Mouse (Mus musculus) cerebellum, postnatal 4 days (tissue): ENCODE results near the gene Itga4.

Experiments
- DNase-seq, 2 experiments: peaks; one replicate each; pipeline ENCODE4 v3.0.0; 2022; ENCODE audit warnings: low spot score in 2 of 2, mixed read lengths in 1 of 2

The Itga4 gene

DNA sequence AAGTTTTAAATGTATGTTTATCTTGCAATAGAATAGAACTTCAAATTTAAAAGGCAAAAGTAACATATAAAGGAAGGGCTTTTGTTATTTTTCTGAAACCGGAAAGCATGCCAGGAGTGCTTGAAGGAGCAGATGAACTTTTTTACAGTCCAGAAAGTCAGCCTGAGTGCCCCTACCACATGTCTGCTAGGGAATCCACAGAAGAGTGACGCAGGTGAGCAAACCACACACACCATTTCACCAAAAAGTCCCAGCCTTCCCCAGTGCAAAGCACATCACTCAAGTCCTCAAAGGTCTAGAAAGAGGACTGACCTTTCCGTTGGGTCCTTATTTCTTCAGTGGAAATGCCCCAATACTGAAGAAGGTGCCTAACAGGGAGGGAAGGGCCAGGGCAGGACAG is 11.3 kb downstream of the Itga4 start:
- no peak for DNase-seq

DNA sequence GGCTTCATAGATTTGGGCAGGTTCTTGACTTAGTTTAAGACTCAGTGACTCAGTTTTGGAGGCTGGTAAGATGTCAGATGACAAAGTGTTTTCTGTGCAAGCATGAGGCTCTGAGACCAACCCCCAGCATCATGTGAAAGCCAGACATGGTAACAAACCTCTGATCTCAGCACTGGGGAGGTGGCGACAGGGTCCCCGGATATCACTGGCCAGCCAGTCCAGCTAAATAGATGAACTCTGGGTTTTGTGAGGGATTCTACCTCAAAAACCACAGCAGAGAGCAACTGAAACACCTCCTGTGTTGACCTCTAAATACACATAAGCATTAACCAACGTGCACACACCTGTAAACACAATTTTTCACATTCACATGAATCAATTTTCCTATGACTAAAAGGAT is 12.0 kb downstream of the Itga4 start:
- DNase-seq, result no peak

DNA sequence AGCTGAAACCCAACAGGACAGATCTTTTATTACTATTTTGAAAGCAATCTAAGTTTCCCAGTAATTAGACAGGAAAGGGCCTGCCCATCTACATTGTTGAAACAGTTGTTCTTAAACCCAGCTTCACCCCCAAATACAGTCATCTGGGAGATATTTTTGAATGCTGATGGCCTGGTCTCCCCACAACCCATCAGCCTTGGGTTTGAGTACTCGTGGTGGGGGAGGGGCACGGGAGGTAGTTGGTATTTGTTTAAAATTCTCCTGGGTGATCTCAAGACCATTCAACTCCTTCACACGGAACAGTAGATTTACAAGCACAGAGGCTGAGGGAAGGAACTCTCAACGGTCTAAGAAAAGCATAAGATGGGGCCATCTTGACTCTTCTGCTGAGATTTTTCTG is 13.6 kb downstream of the Itga4 start:
- no peak for DNase-seq

DNA sequence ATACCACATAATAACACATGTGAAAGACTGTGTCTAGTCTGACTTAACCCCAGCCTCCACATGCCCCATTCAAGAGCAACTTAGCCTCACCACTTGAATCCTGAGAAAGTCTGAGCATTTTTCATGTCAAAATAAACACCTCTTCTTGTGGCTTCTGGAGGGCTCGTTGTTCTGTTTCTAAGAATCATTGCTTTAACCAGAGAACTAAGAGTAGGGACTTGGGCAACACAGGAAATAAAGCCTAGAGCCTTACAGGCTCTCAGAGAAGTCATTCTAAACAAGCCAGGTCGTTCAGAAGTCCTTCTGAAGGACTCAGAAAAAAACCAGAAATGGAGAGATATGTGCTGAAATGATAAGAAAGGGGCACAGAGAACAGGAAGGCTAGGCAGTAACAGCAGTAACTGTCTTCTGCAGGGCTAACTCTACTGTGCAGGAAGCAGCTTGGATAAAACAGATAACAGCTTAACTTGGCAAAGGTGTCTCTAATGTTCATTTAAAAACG is 14.9 kb downstream of the Itga4 start:
- DNase-seq, result no peak

DNA sequence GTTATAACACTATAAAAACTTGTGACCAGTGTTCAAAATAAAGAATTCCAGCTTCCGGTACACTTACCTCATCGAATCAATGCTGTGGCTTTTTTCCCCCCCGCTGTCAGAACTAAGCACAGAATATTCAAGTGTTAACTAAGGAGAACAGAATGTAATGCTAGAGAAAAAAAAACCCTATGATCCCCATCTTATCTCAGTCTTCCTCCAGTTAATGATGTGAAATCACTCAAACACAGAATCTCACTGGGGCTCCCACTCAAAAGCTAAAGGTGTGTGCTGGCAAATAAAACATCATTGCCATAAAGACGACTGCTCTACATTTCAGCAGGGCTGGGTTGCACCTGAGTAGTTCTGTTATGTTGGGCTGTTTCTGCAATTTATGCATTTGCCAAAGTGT is 16.6 kb downstream of the Itga4 start:
- DNase-seq, result no peak

DNA sequence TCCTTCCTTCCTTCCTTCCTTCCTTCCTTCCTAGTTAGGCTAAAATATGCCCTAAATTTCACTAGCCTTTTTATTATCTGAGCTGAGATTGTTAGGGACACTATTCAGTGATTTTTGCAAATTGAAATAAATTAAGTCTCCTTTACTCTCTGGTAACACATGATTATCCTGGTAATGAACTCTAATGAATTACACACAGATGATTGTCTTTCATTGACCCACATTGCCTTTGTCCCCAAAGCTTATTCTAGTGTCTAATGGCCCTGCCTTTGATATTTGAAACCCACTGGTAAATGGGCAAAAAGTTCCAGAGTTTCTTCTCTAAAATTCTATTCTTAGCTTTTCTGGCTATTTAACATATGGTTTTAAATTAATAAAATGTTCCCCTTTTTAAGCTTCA is 23.4 kb downstream of the Itga4 start:
- no peak for DNase-seq

DNA sequence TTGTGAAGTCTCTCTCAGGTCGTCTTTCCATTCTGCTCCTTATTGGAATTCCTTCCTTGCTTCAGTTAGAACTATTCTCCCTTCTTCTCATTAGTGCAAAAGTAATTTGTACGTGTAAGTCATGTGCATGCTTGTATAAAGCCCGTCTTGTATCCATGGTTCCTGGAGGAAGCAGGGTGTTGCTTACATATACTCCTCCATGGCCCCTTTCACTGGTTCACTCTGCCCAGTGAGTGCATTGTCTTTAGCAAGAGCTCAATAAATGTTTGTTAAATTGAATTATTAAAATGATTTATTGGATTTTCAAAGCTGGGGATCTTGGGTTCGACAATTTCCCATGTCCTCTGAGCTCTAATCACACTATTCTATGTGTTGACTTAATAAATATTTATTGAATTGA is 29.0 kb downstream of the Itga4 start:
- no peak for DNase-seq

DNA sequence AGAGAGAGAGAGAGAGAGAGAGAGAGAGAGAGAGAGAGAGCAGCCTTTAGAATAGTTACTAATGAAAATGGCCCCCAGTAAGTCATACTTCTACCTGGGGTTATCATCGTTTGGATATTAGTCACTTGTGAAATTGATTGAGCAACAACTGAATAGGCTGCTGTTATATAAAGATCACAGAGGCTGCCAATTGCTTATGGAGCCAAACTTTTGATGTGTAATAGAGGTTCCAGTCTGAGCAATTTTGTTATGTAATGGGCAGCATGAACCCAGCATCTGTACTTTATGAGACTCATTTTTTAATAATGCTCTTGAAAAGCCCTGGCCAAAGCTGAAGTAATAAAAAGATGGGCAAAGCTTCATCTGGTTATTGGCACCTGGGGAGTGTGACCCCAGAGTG is 34.9 kb downstream of the Itga4 start:
- no peak for DNase-seq

DNA sequence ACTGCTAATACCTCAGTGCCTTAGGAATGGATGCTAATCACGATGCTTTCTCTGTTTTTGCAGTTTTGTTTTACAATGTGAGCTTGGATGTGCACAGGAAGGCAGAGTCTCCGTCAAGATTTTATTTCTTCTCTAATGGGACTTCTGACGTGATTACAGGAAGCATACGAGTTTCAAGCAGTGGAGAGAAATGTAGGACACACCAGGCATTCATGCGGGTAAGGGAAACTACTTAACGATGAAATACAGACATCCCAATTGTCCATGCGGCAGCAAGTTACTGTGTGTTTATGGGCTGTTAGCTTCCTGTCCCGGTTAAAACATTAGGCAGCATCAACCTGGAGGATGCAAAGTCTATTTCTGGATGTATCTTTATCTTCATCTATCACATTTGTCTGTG is 36.7 kb downstream of the Itga4 start:
- no peak for DNase-seq

DNA sequence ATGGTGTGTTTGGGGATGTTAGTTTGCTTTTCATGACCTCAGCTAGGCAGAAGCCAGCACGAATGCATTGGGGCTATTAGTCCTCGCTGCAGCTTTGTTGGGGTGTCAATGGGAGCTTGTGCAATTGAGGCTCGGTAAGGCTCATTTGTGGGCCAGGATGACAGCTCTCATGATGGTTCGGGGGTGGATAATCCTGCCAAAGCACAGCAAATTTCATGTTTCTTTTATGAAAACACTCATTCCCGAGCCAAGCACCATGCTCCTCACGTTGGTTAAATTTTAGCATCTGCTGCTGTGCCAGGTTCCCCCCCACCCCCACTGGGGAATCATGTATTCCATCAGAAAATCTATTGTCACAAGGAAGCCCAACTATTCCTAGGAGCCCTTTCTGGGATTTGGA is 37.2 kb downstream of the Itga4 start:
- no peak for DNase-seq

DNA sequence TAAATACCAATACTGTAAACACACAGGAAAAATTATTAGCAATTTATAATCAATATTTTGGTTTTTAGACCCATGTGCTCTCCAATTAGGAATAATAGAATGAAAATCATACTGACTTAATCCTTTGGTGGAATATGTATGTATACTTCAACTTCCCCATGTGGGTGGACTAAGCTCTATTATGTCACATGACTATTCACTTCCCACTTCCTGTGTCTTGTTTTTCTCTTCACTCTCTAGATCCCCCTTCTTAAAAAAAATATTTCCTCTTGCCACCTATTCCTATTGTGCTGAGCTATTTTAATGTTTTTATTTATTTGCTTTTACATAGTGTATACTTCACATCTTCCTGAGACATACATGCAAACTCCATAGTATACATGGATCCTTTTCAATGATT is 47.2 kb downstream of the Itga4 start:
- DNase-seq, result no peak

DNA sequence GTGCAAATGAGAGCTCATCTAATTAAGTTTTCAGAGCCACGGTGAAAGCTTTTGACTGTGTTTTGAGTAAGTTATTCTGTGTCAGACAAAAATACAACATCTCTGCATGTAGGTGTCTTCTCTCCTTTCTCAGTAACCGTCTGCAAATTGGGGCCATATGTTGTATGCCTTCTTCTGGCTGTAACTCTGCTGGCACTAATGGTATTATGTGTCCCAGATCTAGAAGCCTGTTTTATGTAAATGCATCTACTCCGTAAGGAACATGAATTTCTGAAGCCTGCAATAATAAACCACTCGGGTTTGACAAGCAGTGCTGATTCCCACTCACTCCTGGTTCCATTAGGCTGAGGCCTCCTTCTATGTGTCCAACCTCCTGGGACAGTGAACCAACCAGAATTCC is 52.3 kb downstream of the Itga4 start:
- DNase-seq, result no peak

DNA sequence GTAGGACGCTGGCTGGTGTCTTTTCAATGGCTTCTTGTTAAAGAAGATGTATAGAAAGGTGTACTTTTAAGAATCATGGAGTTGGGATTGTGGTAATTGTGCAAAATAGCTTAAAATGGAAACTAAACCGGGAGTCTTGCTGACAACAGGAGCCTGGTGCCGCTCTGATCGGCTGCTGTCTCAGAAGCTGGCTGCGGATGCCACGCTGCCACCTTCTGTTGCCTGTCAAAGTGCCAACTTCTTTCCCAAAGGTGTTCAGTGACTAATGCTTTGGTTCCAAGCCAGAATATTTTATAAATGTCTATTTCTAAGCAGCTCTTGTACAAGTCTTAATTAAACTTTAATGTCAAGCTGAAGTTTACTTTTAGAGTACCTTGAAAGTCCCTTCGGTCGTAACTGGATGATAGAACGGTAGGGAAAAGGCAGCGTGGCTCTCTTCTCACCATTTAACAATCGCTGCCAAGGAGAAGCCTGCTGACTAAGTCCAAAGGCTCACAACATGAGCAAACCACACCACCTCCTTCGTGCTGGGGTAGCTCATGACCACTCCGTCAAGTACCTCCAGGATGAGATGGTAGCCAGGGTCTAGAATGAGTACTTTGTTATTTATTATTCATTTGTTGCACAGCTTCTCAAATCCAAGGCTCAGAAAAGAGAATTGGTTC is 54.4 kb downstream of the Itga4 start:
- peak in 1 of 2 experiments; percentile 45 for DNase-seq

DNA sequence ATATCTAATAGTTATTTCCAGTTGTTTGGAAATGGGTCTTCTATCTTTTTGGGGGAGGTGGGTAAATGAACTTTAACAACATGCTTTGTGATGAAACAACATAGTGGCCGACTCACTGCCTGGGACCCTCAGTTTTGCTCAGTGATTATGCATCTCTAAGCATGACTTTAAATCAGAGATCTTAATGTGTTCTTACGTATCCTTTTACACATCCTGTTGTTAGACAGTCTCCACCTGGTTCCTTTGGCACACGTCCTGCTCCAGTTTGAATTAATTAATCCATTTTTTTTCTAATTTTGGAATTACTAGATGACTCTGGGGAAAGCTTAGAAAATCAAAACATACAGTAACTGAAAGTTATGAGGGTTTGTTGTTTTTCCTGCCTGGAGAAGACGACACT is 57.3 kb downstream of the Itga4 start:
- DNase-seq, result no peak

DNA sequence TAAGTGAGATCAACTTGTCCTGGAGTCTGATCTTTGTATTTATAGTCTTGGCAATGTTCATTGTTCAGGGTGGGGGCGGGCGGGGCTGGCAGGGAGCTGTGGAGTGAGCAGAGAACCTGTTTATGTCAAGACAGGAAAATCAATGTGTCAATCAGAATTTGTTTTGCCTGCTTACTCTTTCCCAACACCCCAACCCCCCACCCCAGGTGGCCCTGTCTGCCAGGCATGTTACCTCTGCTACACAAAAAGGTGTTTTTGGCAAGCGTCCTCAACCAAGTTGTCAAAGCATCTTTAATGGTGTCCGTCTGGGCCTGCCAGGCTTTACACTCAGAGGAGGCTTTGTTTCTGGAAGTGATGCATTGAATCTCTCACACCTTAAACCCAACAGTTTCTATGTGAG is 59.9 kb downstream of the Itga4 start:
- DNase-seq, result no peak

DNA sequence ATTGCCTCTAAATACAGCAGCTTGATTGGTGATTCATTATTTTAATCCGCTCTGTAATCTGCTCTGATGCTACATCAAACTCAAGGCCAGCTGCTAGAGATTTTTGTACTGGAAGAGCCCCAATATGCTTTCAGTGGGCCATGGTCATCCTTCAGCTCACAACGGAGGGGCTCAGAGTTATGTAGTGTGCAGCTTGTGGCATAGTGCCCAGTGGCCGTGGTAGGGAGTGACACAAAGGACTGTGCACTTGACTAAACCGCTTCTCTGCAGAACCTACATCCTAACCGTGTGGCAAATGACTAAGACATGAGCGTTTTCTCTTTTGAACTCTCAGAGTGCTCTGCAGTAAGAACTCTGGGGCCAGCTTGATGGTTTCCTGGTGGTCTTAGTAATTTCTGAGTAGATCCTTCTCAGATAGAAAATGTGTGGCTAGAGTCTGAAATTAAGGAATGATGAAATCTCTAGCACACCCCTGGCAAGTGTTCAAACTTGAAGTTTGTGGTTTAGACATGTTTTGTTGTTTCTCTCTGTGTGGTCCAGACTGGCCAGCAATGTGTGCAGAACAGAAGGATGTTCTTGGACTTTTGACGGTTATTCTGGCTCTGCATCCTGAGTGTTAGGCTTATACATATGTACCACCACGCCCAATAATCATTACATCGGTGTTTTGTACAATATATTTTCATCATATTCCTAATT is 61.1 kb downstream of the Itga4 start:
- peak in 1 of 2 experiments; percentile 21 for DNase-seq

DNA sequence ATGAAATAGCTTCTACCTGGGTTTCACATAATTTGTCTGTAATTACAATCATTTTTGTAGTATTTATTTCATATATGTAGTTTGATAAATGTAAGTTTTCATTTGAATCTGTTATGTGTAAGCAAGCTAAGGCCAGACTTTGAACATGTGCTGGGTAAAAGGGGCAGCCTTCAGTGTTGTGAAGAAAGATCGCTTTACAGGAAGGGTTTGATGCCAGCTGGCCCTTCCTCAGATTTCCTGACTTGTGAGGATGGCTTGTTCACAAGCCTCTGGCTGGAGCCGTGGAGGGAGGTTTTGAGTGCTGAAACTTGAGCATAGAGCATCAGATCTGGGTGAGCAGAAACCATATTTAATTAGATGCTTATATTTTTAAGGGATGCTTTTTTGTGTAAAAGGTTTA is 72.9 kb downstream of the Itga4 start:
- no peak for DNase-seq

DNA sequence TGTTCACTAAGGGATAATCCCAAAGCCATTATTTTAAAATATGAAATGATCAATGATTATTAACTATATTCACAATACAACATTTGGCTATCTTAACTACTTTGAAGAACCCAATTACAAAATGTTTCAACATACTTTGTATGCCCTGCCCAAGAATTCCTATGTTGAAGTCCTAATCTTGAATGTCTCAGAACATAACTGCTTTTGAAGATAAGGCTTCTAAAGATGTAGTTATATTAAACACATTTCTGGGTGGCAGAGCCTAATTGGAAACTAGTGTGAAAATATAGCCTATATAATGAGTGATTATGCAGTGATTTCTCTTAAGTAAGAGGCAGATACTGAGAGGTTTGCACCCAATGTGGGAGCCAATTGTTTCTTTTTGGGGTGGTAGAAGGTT is 79.4 kb downstream of the Itga4 start:
- DNase-seq, result no peak

DNA sequence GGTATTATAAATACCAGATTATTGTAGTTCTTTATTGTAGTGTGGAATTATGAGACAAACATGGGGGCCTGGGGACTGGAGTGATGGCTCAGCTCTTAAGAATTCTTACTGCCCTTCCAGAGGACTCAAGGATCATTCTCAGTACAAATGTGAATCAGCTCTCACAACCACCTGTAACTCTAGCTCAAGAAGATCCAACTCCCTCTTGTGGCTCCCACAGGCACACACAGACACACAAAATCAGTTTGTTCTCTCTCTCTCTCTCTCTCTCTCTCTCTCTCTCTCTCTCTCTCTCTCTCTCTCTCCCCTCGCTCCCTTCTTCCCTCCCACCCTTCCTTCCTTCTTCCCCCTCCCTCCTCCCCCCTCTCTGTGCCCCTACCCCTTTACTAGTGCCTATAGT is 80.9 kb downstream of the Itga4 start:
- DNase-seq, result no peak

DNA sequence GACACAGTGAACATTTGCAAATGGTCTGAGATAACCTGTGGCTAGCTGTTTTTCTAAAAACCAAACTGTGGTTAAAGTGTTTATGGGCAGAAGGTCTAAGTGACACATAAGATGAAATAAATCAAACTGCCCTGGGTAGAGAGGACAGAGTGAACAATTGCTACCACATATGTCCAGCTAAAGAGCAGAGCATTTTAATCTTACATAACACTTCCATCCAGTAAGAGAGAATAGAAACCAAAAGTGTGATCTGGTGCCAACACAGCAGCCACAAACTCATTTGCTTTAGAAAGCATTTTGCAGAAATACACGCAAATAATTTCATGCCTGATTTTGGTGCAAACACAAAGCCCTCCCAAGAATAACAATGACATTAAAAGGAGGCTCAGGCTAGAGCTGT is 83.8 kb downstream of the Itga4 start:
- DNase-seq, result no peak

DNA sequence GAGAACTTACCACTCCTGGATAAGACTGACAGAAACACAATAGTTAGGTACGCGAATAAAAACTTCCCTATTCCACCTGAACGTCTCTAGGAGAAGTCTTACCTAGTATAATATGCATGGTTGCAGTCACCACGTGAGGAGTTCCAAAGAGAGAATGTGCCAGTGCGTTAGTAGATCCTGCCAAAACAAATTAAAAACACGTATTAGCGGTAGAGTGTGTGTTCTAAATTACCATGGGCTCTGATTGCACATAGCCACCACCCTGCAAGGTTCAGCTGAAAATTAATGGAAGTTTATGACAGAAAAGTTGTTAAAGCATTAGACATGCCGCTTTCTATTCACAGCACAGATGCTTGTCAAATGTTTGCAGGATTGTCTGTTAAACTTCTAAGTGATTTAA is 87.9 kb downstream of the Itga4 start:
- no peak for DNase-seq

DNA sequence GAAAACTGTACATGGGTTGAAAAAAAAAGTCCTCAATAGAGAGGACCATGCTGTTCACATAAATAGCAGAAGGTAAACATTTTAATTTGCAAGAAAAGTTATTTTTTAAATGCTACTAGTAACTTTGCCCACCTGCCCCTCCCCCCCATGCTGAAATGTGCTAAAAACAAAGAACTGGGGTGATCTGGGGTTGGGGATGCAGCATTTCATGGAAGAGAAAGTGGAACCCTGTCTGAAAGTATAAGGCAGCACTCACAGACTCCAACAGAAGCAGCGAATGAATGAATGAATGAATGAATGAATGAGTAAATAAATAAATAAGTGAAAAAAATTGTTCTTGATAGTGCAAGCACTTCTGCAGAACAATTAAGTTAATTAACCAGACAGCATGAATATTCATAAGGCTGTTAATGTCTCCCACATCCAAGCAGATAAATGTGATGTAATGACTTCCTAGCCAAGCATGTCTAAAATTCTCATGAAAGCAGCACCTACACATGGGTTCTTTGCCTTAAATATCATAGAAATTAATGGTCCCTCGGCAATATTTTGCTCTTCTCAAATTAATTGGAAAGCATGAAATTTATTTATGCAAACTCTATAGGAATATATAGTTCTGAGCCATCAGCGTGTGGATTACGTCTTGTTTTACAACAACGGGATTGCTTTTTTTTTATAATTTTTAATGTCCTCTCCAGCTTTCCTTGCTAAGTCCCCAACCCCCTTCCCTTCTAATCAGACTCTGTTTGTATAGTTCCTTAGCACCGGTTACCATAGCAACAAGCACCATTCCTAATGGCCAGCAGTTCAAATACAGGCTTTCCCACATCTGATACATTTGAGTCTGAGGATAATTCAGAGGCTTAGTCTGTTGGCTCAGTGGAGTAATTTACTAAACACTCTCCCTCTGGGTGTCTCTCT is 96.2 kb downstream of the Itga4 start:
- DNase-seq, result no peak
